Mouse (Mus musculus): ENCODE measurements around the gene Tecpr2.

DNA sequence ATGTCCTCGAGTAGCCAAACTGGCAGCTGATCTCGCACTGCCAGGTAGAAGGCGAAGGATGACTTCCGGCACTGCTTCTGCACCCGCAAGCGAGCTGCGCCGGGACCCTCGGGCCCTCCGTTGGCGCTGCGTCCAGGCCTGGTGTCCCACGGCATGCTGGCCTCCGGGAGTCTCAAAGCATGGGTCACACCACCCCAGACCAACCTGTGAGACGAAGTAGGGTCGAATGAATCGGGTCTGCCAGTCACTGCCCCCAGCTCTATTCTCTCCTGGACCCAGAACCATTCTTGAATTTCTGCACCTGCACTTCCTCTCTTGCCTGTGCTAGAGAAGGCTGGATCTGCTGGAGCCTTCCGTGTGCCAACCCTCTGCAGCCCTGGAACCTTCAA is 88.3 kb downstream of the Tecpr2 start:
- TF ChIP-seq GATA1 (IDR thresholded peaks at IDR 0.05; ENCODE audit: borderline replicate concordance, low read length) = no peak
- no peak for TF ChIP-seq FLI1 (IDR thresholded peaks at IDR 0.05; ENCODE audit: low read length)

Measured in megakaryocyte, embryonic 14.5 days (primary cell).